Comparison of ENCODE assay signal across 19 mouse cellular contexts in the genomic region with DNA sequence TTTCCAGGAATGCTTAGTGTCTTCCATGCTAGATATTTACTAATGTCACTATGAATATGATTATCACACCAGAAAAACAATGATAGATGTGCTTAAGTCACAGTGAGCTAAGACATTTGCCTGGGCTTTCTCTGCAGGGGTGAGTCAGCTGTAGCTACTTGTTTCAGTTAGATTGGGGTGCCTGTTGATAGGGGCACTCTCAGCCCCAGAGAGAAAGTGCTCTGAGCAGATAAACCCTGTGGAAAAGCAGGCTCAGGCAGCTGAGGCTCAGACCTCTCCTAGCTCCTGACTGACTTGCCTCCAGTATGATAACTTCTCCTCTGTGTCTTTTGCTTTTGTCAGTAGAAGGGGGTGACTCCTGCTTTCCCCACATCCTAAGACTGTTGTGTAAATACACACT. TPM values are rescaled to one million over a fixed set of nuclear protein-coding genes. Genes with fewer than 3 reads are reported as not detected.
A peak's percentile ranks its signal among the peaks of the same experiment; 100 is the strongest.
DNase-seq lines count a peak whose midpoint lies in the region; ATAC-seq and TF ChIP-seq lines count a peak whose summit lies in the region.
"Had no signal": no experiment of that assay in that cellular context is flagged by ENCODE, and none has a peak within 500 bp of the region (broad histone marks: within the 10 kb centered on the region; RNA-seq: fewer than 3 reads in every experiment).

No protein-coding gene starts in this region.

- H3K4me2 ChIP-seq in heart, embryonic 11.5 days: no peak overlapping the region
- H3K4me2 ChIP-seq in liver, embryonic 16.5 days (ENCODE audit: low read depth, low read length): peak overlapping the region; percentile 31
- H3K4me2 ChIP-seq: heart, embryonic 13.5 days; limb, embryonic 12.5 days had no signal

- no peaks in the 10 kb centered on the region for H3K79me2 ChIP-seq in MEL (ENCODE audit: control insufficient read depth, insufficient read depth, low read length, poor library complexity)

- TF ChIP-seq POLR2A in MEL (IDR thresholded peaks at IDR 0.05; ENCODE audit: control insufficient read depth in 1 of 2, insufficient read depth in 1 of 2, low read depth in 1 of 2, low read length in 2 of 2, poor library complexity in 1 of 2): no peak

- H3K9ac ChIP-seq in heart, embryonic 11.5 days (ENCODE audit: low read depth, low read length): no peak overlapping the region
- H3K9ac ChIP-seq in MEL (ENCODE audit: control insufficient read depth, low read depth, low read length, poor library complexity, severe bottlenecking): no peak overlapping the region
- H3K9ac ChIP-seq in liver, embryonic 16.5 days (ENCODE audit: low read depth, low read length): no peak overlapping the region
- H3K9ac ChIP-seq: heart, embryonic 13.5 days; limb, embryonic 12.5 days had no signal

- no peak overlapping the region for H3K4me3 ChIP-seq in heart, embryonic 11.5 days (ENCODE audit: low read depth, low read length)
- no peak overlapping the region for H3K4me3 ChIP-seq in MEL (ENCODE audit: control insufficient read depth in 1 of 2, insufficient read depth in 1 of 2, low read depth in 2 of 2, low read length in 2 of 2)
- no peak overlapping the region for H3K4me3 ChIP-seq in liver, embryonic 16.5 days (ENCODE audit: low read depth, low read length)
- H3K4me3 ChIP-seq: heart, embryonic 13.5 days; limb, embryonic 12.5 days had no signal

- ATAC-seq in heart, embryonic 11.5 days (replicated peaks; ENCODE audit: insufficient number of reproducible peaks, low FRiP score, low TSS enrichment): peak; percentile 86
- peak; percentile 56; the same call in 1 of the 2 replicates for ATAC-seq in erythroid progenitor cell, adult 5-6 weeks (replicated peaks; ENCODE audit: low FRiP score, poor library complexity, severe bottlenecking)
- peak; percentile 99 for ATAC-seq in liver, embryonic 16.5 days (ENCODE audit: low read depth)
- ATAC-seq: Patski had no signal

- H3K9me3 ChIP-seq in heart, embryonic 11.5 days (replicated peaks; ENCODE audit: control insufficient read depth, low read length): no peaks in the 10 kb centered on the region
- no peaks in the 10 kb centered on the region for H3K9me3 ChIP-seq in MEL (replicated peaks; ENCODE audit: insufficient read depth, low read length)
- H3K9me3 ChIP-seq in liver, embryonic 16.5 days (replicated peaks; ENCODE audit: control insufficient read depth, low read length): no peaks in the 10 kb centered on the region
- H3K9me3 ChIP-seq: heart, embryonic 13.5 days; limb, embryonic 12.5 days had no signal

- no peaks in the 10 kb centered on the region for H3K27me3 ChIP-seq in heart, embryonic 11.5 days (ENCODE audit: control insufficient read depth, insufficient read depth, low read length)
- no peaks in the 10 kb centered on the region for H3K27me3 ChIP-seq in MEL (ENCODE audit: control insufficient read depth in 1 of 2, insufficient read depth in 2 of 2, low read length in 2 of 2)
- H3K27me3 ChIP-seq in liver, embryonic 16.5 days (ENCODE audit: control insufficient read depth, insufficient read depth, low read depth, low read length): no peaks in the 10 kb centered on the region
- H3K27me3 ChIP-seq: CH12.LX; heart, embryonic 13.5 days; limb, embryonic 12.5 days; Patski had no signal

- TF ChIP-seq CTCF in MEL (IDR thresholded peaks at IDR 0.05 in 2 of 3, conservative IDR thresholded peaks at IDR 0.05 in 1 of 3; ENCODE audit: control insufficient read depth in 1 of 3, insufficient read depth in 1 of 3, low read depth in 2 of 3, low read length in 3 of 3, poor library complexity in 1 of 3, severe bottlenecking in 1 of 3): no peak

- H3K36me3 ChIP-seq in heart, embryonic 11.5 days (ENCODE audit: control insufficient read depth, insufficient read depth, low read length): no peaks in the 10 kb centered on the region
- peaks cover 0 to 23% of the 10 kb centered on the region in 2 experiments; a peak in 2 of 4 replicates for H3K36me3 ChIP-seq in MEL (ENCODE audit: control insufficient read depth in 1 of 2, insufficient read depth in 2 of 2, low read length in 2 of 2)
- H3K36me3 ChIP-seq in liver, embryonic 16.5 days (ENCODE audit: control insufficient read depth, insufficient read depth): no peaks in the 10 kb centered on the region
- H3K36me3 ChIP-seq: heart, embryonic 13.5 days; limb, embryonic 12.5 days had no signal

- no peak for DNase-seq in heart, adult 8-10 months (ENCODE audit: low spot score)
- peak; percentile 88 for DNase-seq in MEL (ENCODE audit: low read depth, low spot score)
- no peak for DNase-seq in adrenal gland, adult 8-10 months
- DNase-seq in cerebellum, adult 18-20 months: no peak
- DNase-seq in layer of hippocampus, adult 9-10 months (ENCODE audit: low spot score): no peak
- DNase-seq: cerebellum, adult 9-10 months; gastrocnemius, postnatal 10 days; heart, postnatal 4 days; kidney, postnatal 14 days; lung, postnatal 14 days; midbrain, embryonic 14.5 days; thymus, adult 18-20 months had no signal

- TF ChIP-seq EP300 in MEL (IDR thresholded peaks at IDR 0.05; ENCODE audit: low read depth in 1 of 2, low read length in 2 of 2): peak; percentile 96 to 98

- TF ChIP-seq RAD21 in MEL (IDR thresholded peaks at IDR 0.05; ENCODE audit: low read depth, low read length): no peak

- peaks cover 13% of the 10 kb centered on the region; the same call in 1 of the 2 replicates for H3K4me1 ChIP-seq in heart, embryonic 11.5 days (ENCODE audit: control insufficient read depth, insufficient read depth, low read length)
- peaks cover 11 to 14% of the 10 kb centered on the region in 2 experiments for H3K4me1 ChIP-seq in MEL (ENCODE audit: control insufficient read depth in 1 of 2, insufficient read depth in 2 of 2, low read length in 2 of 2)
- peaks cover 27% of the 10 kb centered on the region for H3K4me1 ChIP-seq in liver, embryonic 16.5 days (ENCODE audit: control insufficient read depth, low read depth, low read length)

- peak overlapping the region; percentile 50 for H3K27ac ChIP-seq in heart, embryonic 11.5 days (ENCODE audit: low read depth, low read length)
- H3K27ac ChIP-seq in MEL (ENCODE audit: control insufficient read depth, low read depth, low read length): peak overlapping the region; percentile 45
- H3K27ac ChIP-seq in liver, embryonic 16.5 days (ENCODE audit: low read length): peak overlapping the region; percentile 84
- H3K27ac ChIP-seq: limb, embryonic 12.5 days had no signal

TF ChIP-seq in MEL, 35 proteins besides CTCF, POLR2A, EP300 and RAD21 (continues in another document):
- TF ChIP-seq RCOR1 (IDR thresholded peaks at IDR 0.05; ENCODE audit: low read depth, low read length) (0 out of 2 replicates have a peak, but pooled peaks have one; percentile 56), MYB (IDR thresholded peaks at IDR 0.05; ENCODE audit: low read depth, low read length) (peak; percentile 91), MXI1 (IDR thresholded peaks at IDR 0.05; ENCODE audit: low read depth, low read length) (no peak), NELFE (IDR thresholded peaks at IDR 0.05; ENCODE audit: low read depth, low read length) (no peak), MAZ (IDR thresholded peaks at IDR 0.05; ENCODE audit: low read depth, low read length) (no peak), ZNF384 (IDR thresholded peaks at IDR 0.05; ENCODE audit: low read depth, low read length) (no peak), ETS1 (IDR thresholded peaks at IDR 0.05; ENCODE audit: low read depth, low read length) (peak; percentile 90), USF2 (IDR thresholded peaks at IDR 0.05; ENCODE audit: borderline replicate concordance in 1 of 2, insufficient read depth in 1 of 2, low read depth in 1 of 2, low read length in 2 of 2) (no peak), MAX (IDR thresholded peaks at IDR 0.05; ENCODE audit: low read length) (no peak), MEF2A (IDR thresholded peaks at IDR 0.05; ENCODE audit: extremely low read depth, insufficient replicate concordance, low read depth, low read length, poor library complexity, severe bottlenecking) (no peak), E2F4 (IDR thresholded peaks at IDR 0.05; ENCODE audit: borderline replicate concordance, low read depth, low read length) (no peak), CHD2 (IDR thresholded peaks at IDR 0.05; ENCODE audit: low read length) (no peak), ZKSCAN1 (IDR thresholded peaks at IDR 0.05; ENCODE audit: low read depth, low read length) (no peak), ZC3H11A (IDR thresholded peaks at IDR 0.05; ENCODE audit: low read depth, low read length) (no peak), BHLHE40 (IDR thresholded peaks at IDR 0.05; ENCODE audit: borderline replicate concordance, low read depth, low read length) (no peak), NRF1 (IDR thresholded peaks at IDR 0.05; ENCODE audit: insufficient read depth, low read depth, low read length, poor library complexity, severe bottlenecking) (no peak), SMC3 (IDR thresholded peaks at IDR 0.05; ENCODE audit: low read depth, low read length) (no peak), SIN3A (IDR thresholded peaks at IDR 0.05; ENCODE audit: low read length) (peak; percentile 45; the same call in 1 of the 2 replicates), UBTF (IDR thresholded peaks at IDR 0.05; ENCODE audit: borderline replicate concordance, insufficient read depth, low read depth, low read length) (no peak), CHD1 (IDR thresholded peaks at IDR 0.05; ENCODE audit: low read depth, low read length) (no peak), JUND (IDR thresholded peaks at IDR 0.05; ENCODE audit: low read depth, low read length) (no peak), KAT2A (conservative IDR thresholded peaks at IDR 0.05; ENCODE audit: low read depth, low read length) (no peak), POLR2AphosphoS2 (IDR thresholded peaks at IDR 0.05; ENCODE audit: low read length) (no peak), HCFC1 (IDR thresholded peaks at IDR 0.05; ENCODE audit: low read depth, low read length) (no peak), MYC (IDR thresholded peaks at IDR 0.05; ENCODE audit: low read depth, low read length) (no peak), GABPA (IDR thresholded peaks at IDR 0.05; ENCODE audit: low read depth, low read length) (no peak), ZMIZ1 (IDR thresholded peaks at IDR 0.05; ENCODE audit: low read depth, low read length) (no peak)

RNA-seq across cellular contexts. Expression of gene Nck2, which starts 30.2 kb away (rescaled TPM):
- polyA plus RNA-seq in heart, embryonic 11.5 days (2014; fragmentation: Nextera tagmentation; extraction: Ambion mirVana): 24.6 and 26.7 TPM in 2 replicates
- 10 to 100 TPM; 10.9 to 15.9 (median 13.0) TPM for total RNA-seq in heart, adult 8-10 months (2022)
- 9.2 and 9.4 TPM in 2 replicates for total RNA-seq in MEL (2012; rRNA removed)
- polyA plus RNA-seq in MEL (2012; ENCODE audit: insufficient read depth in 1 of 2, insufficient read length in 2 of 2, low read depth in 1 of 2, low replicate concordance in 2 of 2, missing spikeins in 1 of 2): 10 to 100 TPM in 1 of 2 experiments, not detected in 1; 12.4 TPM
- total RNA-seq in erythroid progenitor cell, adult 5-6 weeks (2015; ENCODE audit: low replicate concordance): 1.8 and 3.4 TPM in 2 replicates
- 1.2 and 5.3 TPM in 2 replicates for total RNA-seq in erythroid progenitor cell, adult 5-6 weeks (2017; ENCODE audit: low replicate concordance)
- 8.4 and 9.5 TPM in 2 replicates for polyA plus RNA-seq in liver, embryonic 16.5 days (2015; fragmentation: Nextera tagmentation; extraction: Ambion mirVana)
- total RNA-seq in adrenal gland, adult 8-10 months (2022): 10 to 100 TPM; 26.7 to 37.1 (median 29.9) TPM
